ENCODE assay signal across 15 mouse cellular contexts in genomic region chr11:106681138-106681537, GRCm38 (mm10).
"Had no signal": no experiment of that assay in that cellular context is flagged by ENCODE, and none has a peak within 500 bp of the region (broad histone marks: within the 10 kb centered on the region; RNA-seq: fewer than 3 reads in every experiment).

No protein-coding gene starts in this region.

- H3K27me3 ChIP-seq: liver, embryonic 15.5 days; midbrain, embryonic 13.5 days; neural tube, embryonic 12.5 days had no signal

- ATAC-seq: lung, postnatal 0 days; midbrain, embryonic 13.5 days had no signal

- H3K9ac ChIP-seq: liver, embryonic 15.5 days; midbrain, embryonic 13.5 days; neural tube, embryonic 12.5 days had no signal

- DNase-seq: kidney, adult 9 months; kidney, postnatal 10 days; kidney, postnatal 4 days; lung, adult 2 months; lung, postnatal 36 days; retina, postnatal 1 day; right cerebral cortex, postnatal 14 days had no signal

- H3K9me3 ChIP-seq: limb, embryonic 10.5 days; liver, embryonic 15.5 days; midbrain, embryonic 13.5 days; neural tube, embryonic 12.5 days had no signal

- H3K27ac ChIP-seq: left cerebral cortex, adult 2 months; limb, embryonic 10.5 days; liver, embryonic 15.5 days; midbrain, embryonic 13.5 days; neural tube, embryonic 12.5 days had no signal

- H3K36me3 ChIP-seq: limb, embryonic 10.5 days; liver, embryonic 15.5 days; midbrain, embryonic 13.5 days; neural tube, embryonic 12.5 days had no signal

- H3K4me3 ChIP-seq: left cerebral cortex, adult 2 months; limb, embryonic 10.5 days; liver, embryonic 15.5 days; midbrain, embryonic 13.5 days; myocyte; neural tube, embryonic 12.5 days had no signal

- H3K4me2 ChIP-seq: liver, embryonic 11.5 days; liver, embryonic 15.5 days; midbrain, embryonic 13.5 days; neural tube, embryonic 12.5 days had no signal

- H3K4me1 ChIP-seq: liver, embryonic 15.5 days; midbrain, embryonic 13.5 days; neural tube, embryonic 12.5 days had no signal
